Comparison of ENCODE assay signal across 12 mouse cellular contexts in genomic region chr4:130726118-130726517, GRCm38 (mm10).
DNase-seq lines count a peak whose midpoint lies in the region; ATAC-seq lines count a peak whose summit lies in the region.
"Had no signal": no experiment of that assay in that cellular context is flagged by ENCODE, and none has a peak within 500 bp of the region (broad histone marks: within the 10 kb centered on the region; RNA-seq: fewer than 3 reads in every experiment).

No protein-coding gene starts in this region.

- ATAC-seq in forebrain, embryonic 14.5 days: no peak
- no peak; the same call in 1 of the 2 replicates for ATAC-seq in forebrain, embryonic 15.5 days (replicated peaks)
- ATAC-seq in neural tube, embryonic 13.5 days (ENCODE audit: low read depth): no peak
- peak; percentile 81 for ATAC-seq in midbrain, embryonic 13.5 days

- H3K27me3 ChIP-seq in forebrain, embryonic 14.5 days (replicated peaks; ENCODE audit: control insufficient read depth, insufficient read depth, low read length): no peaks in the 10 kb centered on the region
- H3K27me3 ChIP-seq in forebrain, embryonic 15.5 days: no peaks in the 10 kb centered on the region
- H3K27me3 ChIP-seq in neural tube, embryonic 13.5 days: no peaks in the 10 kb centered on the region
- H3K27me3 ChIP-seq in midbrain, embryonic 13.5 days: no peaks in the 10 kb centered on the region
- H3K27me3 ChIP-seq: heart, embryonic 13.5 days; kidney, embryonic 15.5 days; liver, embryonic 13.5 days had no signal

- H3K4me2 ChIP-seq in forebrain, embryonic 14.5 days (ENCODE audit: low read length): no peak overlapping the region
- H3K4me2 ChIP-seq in forebrain, embryonic 15.5 days (replicated peaks): no peak overlapping the region
- no peak overlapping the region for H3K4me2 ChIP-seq in neural tube, embryonic 13.5 days
- no peak overlapping the region for H3K4me2 ChIP-seq in midbrain, embryonic 13.5 days (replicated peaks)
- H3K4me2 ChIP-seq: heart, embryonic 13.5 days; kidney, embryonic 15.5 days; liver, embryonic 13.5 days had no signal

- no peak overlapping the region for H3K4me3 ChIP-seq in forebrain, embryonic 14.5 days (ENCODE audit: low read depth, low read length)
- H3K4me3 ChIP-seq in forebrain, embryonic 15.5 days: no peak overlapping the region
- no peak overlapping the region for H3K4me3 ChIP-seq in neural tube, embryonic 13.5 days
- H3K4me3 ChIP-seq in midbrain, embryonic 13.5 days (replicated peaks): no peak overlapping the region
- H3K4me3 ChIP-seq: heart, embryonic 13.5 days; kidney, embryonic 15.5 days; liver, embryonic 13.5 days had no signal

- no peak overlapping the region for H3K27ac ChIP-seq in forebrain, embryonic 14.5 days (ENCODE audit: low read depth, low read length)
- no peak overlapping the region; the same call in 1 of the 2 replicates for H3K27ac ChIP-seq in forebrain, embryonic 15.5 days (replicated peaks)
- 0 out of 2 replicates have a peak overlapping the region, but pooled peaks have one; percentile 2 for H3K27ac ChIP-seq in neural tube, embryonic 13.5 days (replicated peaks)
- H3K27ac ChIP-seq in midbrain, embryonic 13.5 days: peak overlapping the region; percentile 65
- H3K27ac ChIP-seq: kidney, embryonic 15.5 days had no signal

- H3K9ac ChIP-seq in forebrain, embryonic 14.5 days (ENCODE audit: low read length): no peak overlapping the region
- H3K9ac ChIP-seq in forebrain, embryonic 15.5 days (replicated peaks): no peak overlapping the region
- no peak overlapping the region for H3K9ac ChIP-seq in neural tube, embryonic 13.5 days
- H3K9ac ChIP-seq in midbrain, embryonic 13.5 days (replicated peaks): no peak overlapping the region
- H3K9ac ChIP-seq: heart, embryonic 13.5 days; kidney, embryonic 15.5 days; liver, embryonic 13.5 days had no signal

- H3K36me3 ChIP-seq in forebrain, embryonic 14.5 days (ENCODE audit: control insufficient read depth, insufficient read depth, low read length): peaks cover 29% of the 10 kb centered on the region
- H3K36me3 ChIP-seq in forebrain, embryonic 15.5 days: peaks cover 16% of the 10 kb centered on the region
- H3K36me3 ChIP-seq in neural tube, embryonic 13.5 days: peaks cover 20% of the 10 kb centered on the region; the same call in 1 of the 2 replicates
- H3K36me3 ChIP-seq in midbrain, embryonic 13.5 days: peaks cover 12% of the 10 kb centered on the region

- no peaks in the 10 kb centered on the region for H3K9me3 ChIP-seq in forebrain, embryonic 14.5 days (replicated peaks; ENCODE audit: control insufficient read depth, low read length)
- H3K9me3 ChIP-seq in forebrain, embryonic 15.5 days: no peaks in the 10 kb centered on the region
- no peaks in the 10 kb centered on the region for H3K9me3 ChIP-seq in neural tube, embryonic 13.5 days
- H3K9me3 ChIP-seq in midbrain, embryonic 13.5 days: no peaks in the 10 kb centered on the region
- H3K9me3 ChIP-seq: heart, embryonic 13.5 days; kidney, embryonic 15.5 days; liver, embryonic 13.5 days had no signal

- H3K4me1 ChIP-seq in forebrain, embryonic 14.5 days (ENCODE audit: control insufficient read depth, insufficient read depth, low read length): peaks cover 26% of the 10 kb centered on the region
- peaks cover 30% of the 10 kb centered on the region for H3K4me1 ChIP-seq in forebrain, embryonic 15.5 days
- H3K4me1 ChIP-seq in neural tube, embryonic 13.5 days (replicated peaks): peaks cover 58% of the 10 kb centered on the region
- peaks cover 57% of the 10 kb centered on the region for H3K4me1 ChIP-seq in midbrain, embryonic 13.5 days (replicated peaks)

- DNase-seq in forebrain, embryonic 14.5 days (ENCODE audit: low spot score): peak; percentile 46
- no peak for DNase-seq in neural tube, embryonic 10.5 days (ENCODE audit: extremely low spot score, low spot score)
- no peak for DNase-seq in gastrocnemius, postnatal 25 days
- DNase-seq in urinary bladder, postnatal 10 days (ENCODE audit: low spot score): no peak
- DNase-seq: gastrocnemius, postnatal 10 days; liver, embryonic 13.5 days; thymus, postnatal 25 days had no signal

- WGBS in forebrain, embryonic 14.5 days: 45% methylated on average over 3 of the region's 3 CpGs
- 38% methylated on average over 3 of the region's 3 CpGs for WGBS in forebrain, embryonic 15.5 days
- 28% methylated on average over 3 of the region's 3 CpGs for WGBS in neural tube, embryonic 13.5 days
- 17% methylated on average over 3 of the region's 3 CpGs for WGBS in midbrain, embryonic 13.5 days

Comparison
In these comparisons a context has a peak if more than half of its experiments do, and no peak if none do; other contexts are left out.
1. H3K27ac ChIP-seq: peak in neural tube, embryonic 13.5 days (single experiment) and midbrain, embryonic 13.5 days (single experiment); none in forebrain, embryonic 14.5 days (single experiment) and forebrain, embryonic 15.5 days (single experiment).